Mouse (Mus musculus): ENCODE measurements at regions not wholly inside any gene's neighbourhood (a gene's known extent, or its start where the extent isn't known, plus 50 kb on each side); places are given as distances from the start of the nearest gene placed in this dataset.

- DNase-seq (ENCODE audit: low spot score) = no peak
- intact Hi-C loops (cut with DNase I) = no loop called here
Measured at GRCm38 (mm10) chr8:49445444-49445843, 601.7 kb upstream of the Tenm3 start.

- intact Hi-C loops (cut with DNase I) = no loop called here
- DNase-seq (ENCODE audit: low spot score) = no peak
Measured at GRCm38 (mm10) chr8:49441270-49441669, 597.5 kb upstream of the Tenm3 start.

- no peak for DNase-seq (ENCODE audit: low spot score)
Measured at GRCm38 (mm10) chr8:49396519-49396918, 552.8 kb upstream of the Tenm3 start.

GRCm38 (mm10) chr8:49395029-49395428 lies 551.3 kb upstream of the Tenm3 start:
- intact Hi-C loops (cut with DNase I) = no loop called here
- DNase-seq (ENCODE audit: low spot score) = no peak

More at GRCm38 (mm10) chr8:49396519-49396918, 552.8 kb upstream of the Tenm3 start:
- intact Hi-C loops (cut with DNase I) = no loop called here

GRCm38 (mm10) chr8:49389525-49389924 lies 545.8 kb upstream of the Tenm3 start:
- DNase-seq (ENCODE audit: low spot score) = no peak
- intact Hi-C loops (cut with DNase I) = no loop called here

GRCm38 (mm10) chr8:49387587-49387986 lies 543.8 kb upstream of the Tenm3 start:
- intact Hi-C loops (cut with DNase I) = no loop called here
- DNase-seq (ENCODE audit: low spot score) = no peak

- DNase-seq (ENCODE audit: low spot score) = no peak
- intact Hi-C loops (cut with DNase I) = no loop called here
Measured at GRCm38 (mm10) chr8:49372686-49373085, 528.9 kb upstream of the Tenm3 start.

- no peak for DNase-seq (ENCODE audit: low spot score)
- intact Hi-C loops (cut with DNase I) = no loop called here
Measured at GRCm38 (mm10) chr8:49362682-49363081, 518.9 kb upstream of the Tenm3 start.

GRCm38 (mm10) chr8:49361443-49361842 lies 517.7 kb upstream of the Tenm3 start:
- no peak for DNase-seq (ENCODE audit: low spot score)
- intact Hi-C loops (cut with DNase I) = no loop called here

GRCm38 (mm10) chr8:49360121-49360520 lies 516.4 kb upstream of the Tenm3 start:
- intact Hi-C loops (cut with DNase I) = no loop called here
- no peak for DNase-seq (ENCODE audit: low spot score)

GRCm38 (mm10) chr8:49359671-49360070 lies 515.9 kb upstream of the Tenm3 start:
- intact Hi-C loops (cut with DNase I) = no loop called here

GRCm38 (mm10) chr8:49348602-49349001 lies 504.9 kb upstream of the Tenm3 start:
- intact Hi-C loops (cut with DNase I) = no loop called here
- no peak for DNase-seq (ENCODE audit: low spot score)

More at GRCm38 (mm10) chr8:49359671-49360070, 515.9 kb upstream of the Tenm3 start:
- no peak for DNase-seq (ENCODE audit: low spot score)

- intact Hi-C loops (cut with DNase I) = no loop called here
- no peak for DNase-seq (ENCODE audit: low spot score)
Measured at GRCm38 (mm10) chr8:49338716-49339115, 495.0 kb upstream of the Tenm3 start.

GRCm38 (mm10) chr8:49326980-49327379 lies 483.2 kb upstream of the Tenm3 start:
- intact Hi-C loops (cut with DNase I) = no loop called here
- DNase-seq (ENCODE audit: low spot score) = no peak

GRCm38 (mm10) chr8:49321404-49321803 lies 477.7 kb upstream of the Tenm3 start:
- intact Hi-C loops (cut with DNase I) = no loop called here
- DNase-seq (ENCODE audit: low spot score) = no peak

GRCm38 (mm10) chr8:49313483-49314278 lies 469.9 kb upstream of the Tenm3 start:
- DNase-seq (ENCODE audit: low spot score) = no peak
- intact Hi-C loops (cut with DNase I) = no loop called here

- DNase-seq (ENCODE audit: low spot score) = no peak
- intact Hi-C loops (cut with DNase I) = no loop called here
Measured at GRCm38 (mm10) chr8:49312816-49313215, 469.1 kb upstream of the Tenm3 start.

- DNase-seq (ENCODE audit: low spot score) = no peak
- intact Hi-C loops (cut with DNase I) = no loop called here
Measured at GRCm38 (mm10) chr8:49282401-49282800, 438.6 kb upstream of the Tenm3 start.

GRCm38 (mm10) chr8:49281254-49281653 lies 437.5 kb upstream of the Tenm3 start:
- intact Hi-C loops (cut with DNase I) = no loop called here

GRCm38 (mm10) chr8:49274031-49274430 lies 430.3 kb upstream of the Tenm3 start:
- intact Hi-C loops (cut with DNase I) = no loop called here
- no peak for DNase-seq (ENCODE audit: low spot score)

More at GRCm38 (mm10) chr8:49281254-49281653, 437.5 kb upstream of the Tenm3 start:
- DNase-seq (ENCODE audit: low spot score) = no peak

- intact Hi-C loops (cut with DNase I) = no loop called here
- no peak for DNase-seq (ENCODE audit: low spot score)
Measured at GRCm38 (mm10) chr8:49273109-49273508, 429.4 kb upstream of the Tenm3 start.

GRCm38 (mm10) chr8:49263416-49263815 lies 419.7 kb upstream of the Tenm3 start:
- DNase-seq (ENCODE audit: low spot score) = no peak
- intact Hi-C loops (cut with DNase I) = no loop called here
